Mouse (Mus musculus) bone marrow, adult 2 months (tissue): ENCODE data around the gene Apoc1.

Source experiments
- CTCF ChIP-seq: fragments of 200-500 bp; IDR thresholded peaks from 2 replicates; pipeline ENCODE4 v1.5.1; 2011; ENCODE audit warnings: low read length, control low read depth; ENCODE audit not compliant: control insufficient read depth, insufficient read depth
- POLR2A ChIP-seq: fragments of 200-500 bp; IDR thresholded peaks from 2 replicates; pipeline ENCODE4 v1.6.1; 2011; ENCODE audit warnings: low read depth, mild to moderate bottlenecking, control low read depth, low read length, borderline replicate concordance; ENCODE audit not compliant: control insufficient read depth

- TF ChIP-seq CTCF (no peak), POLR2A (no peak)
Observed at GRCm38 (mm10) chr7:19712414-19712813, 20.0 kb upstream of the Apoc1 start.
